Mouse (Mus musculus): ENCODE measurements around the gene Cyyr1. TPM values are rescaled to one million over a fixed set of nuclear protein-coding genes. Genes with fewer than 3 reads are reported as not detected.

The Cyyr1 gene
- polyA plus RNA-seq, 1 experiment from 2014 or later = 0.52 TPM

- H3K36me3 ChIP-seq (ENCODE audit: control insufficient read depth, insufficient read depth) = no peaks in the 10 kb centered on the region
- no peak overlapping the region for H3K4me2 ChIP-seq (ENCODE audit: low read depth, low read length)
- no peak overlapping the region for H3K9ac ChIP-seq (ENCODE audit: low read depth, low read length)
- H3K4me3 ChIP-seq (ENCODE audit: low read depth, low read length) = no peak overlapping the region
- H3K27ac ChIP-seq (ENCODE audit: low read length) = no peak overlapping the region
- WGBS (ENCODE audit: insufficient replicate concordance) = 60% methylated on average over 6 of the region's 6 CpGs
- H3K27me3 ChIP-seq (ENCODE audit: control insufficient read depth, insufficient read depth, low read depth, low read length) = no peaks in the 10 kb centered on the region
- no peaks in the 10 kb centered on the region for H3K4me1 ChIP-seq (ENCODE audit: control insufficient read depth, low read depth, low read length)
- H3K9me3 ChIP-seq (replicated peaks; ENCODE audit: control insufficient read depth, low read length) = no peaks in the 10 kb centered on the region
- no peak for ATAC-seq (ENCODE audit: low read depth)
These were observed 12.2 kb downstream of the Cyyr1 start for GRCm38 (mm10) chr16:85541023-85541422.

- Histone ChIP-seq H3K27ac (ENCODE audit: low read length) (no peak overlapping the region), H3K36me3 (ENCODE audit: control insufficient read depth, insufficient read depth) (no peaks in the 10 kb centered on the region), H3K4me1 (ENCODE audit: control insufficient read depth, low read depth, low read length) (no peaks in the 10 kb centered on the region), H3K4me2 (ENCODE audit: low read depth, low read length) (no peak overlapping the region), H3K9me3 (replicated peaks; ENCODE audit: control insufficient read depth, low read length) (no peaks in the 10 kb centered on the region), H3K27me3 (ENCODE audit: control insufficient read depth, insufficient read depth, low read depth, low read length) (no peaks in the 10 kb centered on the region), H3K9ac (ENCODE audit: low read depth, low read length) (no peak overlapping the region), H3K4me3 (ENCODE audit: low read depth, low read length) (no peak overlapping the region)
- no peak for ATAC-seq (ENCODE audit: low read depth)
- WGBS (ENCODE audit: insufficient replicate concordance) = 23% methylated on average over 5 of the region's 5 CpGs
These were observed 14.8 kb downstream of the Cyyr1 start for GRCm38 (mm10) chr16:85538367-85538766.

GRCm38 (mm10) chr16:85536075-85536474 lies 17.1 kb downstream of the Cyyr1 start:
- Histone ChIP-seq H3K9me3 (replicated peaks; ENCODE audit: control insufficient read depth, low read length) (no peaks in the 10 kb centered on the region), H3K27me3 (ENCODE audit: control insufficient read depth, insufficient read depth, low read depth, low read length) (no peaks in the 10 kb centered on the region), H3K9ac (ENCODE audit: low read depth, low read length) (no peak overlapping the region), H3K4me1 (ENCODE audit: control insufficient read depth, low read depth, low read length) (no peaks in the 10 kb centered on the region), H3K27ac (ENCODE audit: low read length) (no peak overlapping the region), H3K4me3 (ENCODE audit: low read depth, low read length) (no peak overlapping the region), H3K4me2 (ENCODE audit: low read depth, low read length) (no peak overlapping the region), H3K36me3 (ENCODE audit: control insufficient read depth, insufficient read depth) (no peaks in the 10 kb centered on the region)
- 76% methylated on average over 8 of the region's 8 CpGs for WGBS (ENCODE audit: insufficient replicate concordance)
- ATAC-seq (ENCODE audit: low read depth) = no peak

DNA sequence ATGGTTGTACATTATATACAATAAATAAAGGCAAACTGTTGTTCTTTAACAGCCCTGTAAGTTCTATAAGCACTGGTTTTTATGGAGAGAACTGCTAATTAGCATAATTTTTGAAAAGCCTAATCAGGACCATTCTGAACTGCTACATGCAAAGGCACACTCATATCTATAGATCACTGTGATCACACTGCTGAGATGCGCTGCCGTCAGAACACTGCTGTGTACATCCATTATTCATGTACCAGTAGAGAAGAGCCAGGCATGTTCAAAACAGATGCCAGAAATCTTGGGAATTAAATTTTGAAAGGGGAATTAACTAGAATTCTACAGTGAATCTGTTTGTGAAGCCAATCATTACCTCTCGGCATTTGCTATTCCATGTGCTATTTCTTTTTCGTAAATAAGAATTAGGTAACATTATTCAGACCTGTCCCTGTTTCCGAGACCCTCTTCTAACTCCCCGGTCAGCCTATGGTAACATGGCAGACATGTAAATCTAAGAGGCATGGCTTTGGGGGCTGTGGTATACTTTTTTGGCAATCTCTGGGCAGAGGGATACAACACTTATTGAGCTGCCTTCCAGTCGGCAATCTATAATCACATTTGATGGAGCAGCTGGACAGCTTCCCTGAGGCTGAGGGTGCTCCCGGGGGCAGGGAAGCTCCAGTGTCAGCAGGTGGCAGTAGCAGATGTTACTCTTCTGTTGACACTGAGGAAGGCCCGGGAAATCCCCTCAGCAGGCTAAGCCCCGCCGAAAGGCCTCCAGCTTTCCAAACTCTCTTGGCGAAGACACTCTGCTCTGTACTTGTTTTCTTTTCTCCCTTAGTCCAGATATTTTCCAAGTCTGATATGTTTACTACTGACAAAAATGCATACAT lies 25.2 kb downstream of the Cyyr1 start:
- Histone ChIP-seq H3K27ac (ENCODE audit: low read length) (no peak overlapping the region), H3K9me3 (replicated peaks; ENCODE audit: control insufficient read depth, low read length) (no peaks in the 10 kb centered on the region), H3K36me3 (ENCODE audit: control insufficient read depth, insufficient read depth) (no peaks in the 10 kb centered on the region), H3K9ac (ENCODE audit: low read depth, low read length) (no peak overlapping the region), H3K27me3 (ENCODE audit: control insufficient read depth, insufficient read depth, low read depth, low read length) (no peaks in the 10 kb centered on the region), H3K4me3 (ENCODE audit: low read depth, low read length) (no peak overlapping the region), H3K4me1 (ENCODE audit: control insufficient read depth, low read depth, low read length) (no peaks in the 10 kb centered on the region), H3K4me2 (ENCODE audit: low read depth, low read length) (no peak overlapping the region)
- ATAC-seq (ENCODE audit: low read depth) = no peak
- WGBS (ENCODE audit: insufficient replicate concordance) = 61% methylated on average over 12 of the region's 12 CpGs

- H3K4me3 ChIP-seq (ENCODE audit: low read depth, low read length) = no peak overlapping the region
- no peak for ATAC-seq (ENCODE audit: low read depth)
- WGBS (ENCODE audit: insufficient replicate concordance) = 64% methylated on average over 8 of the region's 8 CpGs
- no peaks in the 10 kb centered on the region for H3K36me3 ChIP-seq (ENCODE audit: control insufficient read depth, insufficient read depth)
- no peaks in the 10 kb centered on the region for H3K27me3 ChIP-seq (ENCODE audit: control insufficient read depth, insufficient read depth, low read depth, low read length)
- no peaks in the 10 kb centered on the region for H3K9me3 ChIP-seq (replicated peaks; ENCODE audit: control insufficient read depth, low read length)
- H3K27ac ChIP-seq (ENCODE audit: low read length) = no peak overlapping the region
- no peak overlapping the region for H3K9ac ChIP-seq (ENCODE audit: low read depth, low read length)
- no peaks in the 10 kb centered on the region for H3K4me1 ChIP-seq (ENCODE audit: control insufficient read depth, low read depth, low read length)
- no peak overlapping the region for H3K4me2 ChIP-seq (ENCODE audit: low read depth, low read length)
These were observed 28.6 kb downstream of the Cyyr1 start for GRCm38 (mm10) chr16:85524589-85524988.

DNA sequence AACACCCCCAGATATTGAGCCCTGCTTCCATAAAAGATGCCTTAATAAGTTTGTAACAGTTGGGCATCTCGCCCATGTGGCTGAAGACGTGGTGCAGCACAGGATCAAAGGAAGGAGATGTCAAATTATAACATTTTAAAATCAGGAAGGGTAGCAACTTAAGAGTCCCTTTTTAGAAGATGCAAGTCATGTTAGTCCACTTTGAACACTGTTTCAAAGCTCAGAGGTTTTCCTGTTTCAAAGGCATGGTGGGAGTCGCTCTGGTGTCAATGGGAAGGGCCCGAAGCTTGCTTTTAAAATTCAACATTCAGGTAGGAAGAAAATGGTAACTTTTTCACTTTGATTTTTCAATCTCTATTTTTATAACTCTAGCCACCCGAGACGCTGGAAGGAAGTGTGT lies 45.9 kb downstream of the Cyyr1 start:
- Histone ChIP-seq H3K9ac (ENCODE audit: low read depth, low read length) (no peak overlapping the region), H3K4me1 (ENCODE audit: control insufficient read depth, low read depth, low read length) (no peaks in the 10 kb centered on the region), H3K9me3 (replicated peaks; ENCODE audit: control insufficient read depth, low read length) (no peaks in the 10 kb centered on the region), H3K4me2 (ENCODE audit: low read depth, low read length) (no peak overlapping the region), H3K36me3 (ENCODE audit: control insufficient read depth, insufficient read depth) (no peaks in the 10 kb centered on the region), H3K27me3 (ENCODE audit: control insufficient read depth, insufficient read depth, low read depth, low read length) (no peaks in the 10 kb centered on the region), H3K4me3 (ENCODE audit: low read depth, low read length) (no peak overlapping the region), H3K27ac (ENCODE audit: low read length) (no peak overlapping the region)
- WGBS (ENCODE audit: insufficient replicate concordance) = 59% methylated on average over 6 of the region's 6 CpGs
- ATAC-seq (ENCODE audit: low read depth) = no peak

- Histone ChIP-seq H3K4me3 (ENCODE audit: low read depth, low read length) (no peak overlapping the region), H3K27ac (ENCODE audit: low read length) (no peak overlapping the region), H3K9ac (ENCODE audit: low read depth, low read length) (no peak overlapping the region), H3K4me2 (ENCODE audit: low read depth, low read length) (no peak overlapping the region), H3K27me3 (ENCODE audit: control insufficient read depth, insufficient read depth, low read depth, low read length) (no peaks in the 10 kb centered on the region), H3K4me1 (ENCODE audit: control insufficient read depth, low read depth, low read length) (no peaks in the 10 kb centered on the region), H3K36me3 (ENCODE audit: control insufficient read depth, insufficient read depth) (no peaks in the 10 kb centered on the region), H3K9me3 (replicated peaks; ENCODE audit: control insufficient read depth, low read length) (no peaks in the 10 kb centered on the region)
- ATAC-seq (ENCODE audit: low read depth) = no peak
- 39% methylated on average over 3 of the region's 3 CpGs for WGBS (ENCODE audit: insufficient replicate concordance)
These were observed 48.1 kb downstream of the Cyyr1 start for GRCm38 (mm10) chr16:85505108-85505507.

DNA sequence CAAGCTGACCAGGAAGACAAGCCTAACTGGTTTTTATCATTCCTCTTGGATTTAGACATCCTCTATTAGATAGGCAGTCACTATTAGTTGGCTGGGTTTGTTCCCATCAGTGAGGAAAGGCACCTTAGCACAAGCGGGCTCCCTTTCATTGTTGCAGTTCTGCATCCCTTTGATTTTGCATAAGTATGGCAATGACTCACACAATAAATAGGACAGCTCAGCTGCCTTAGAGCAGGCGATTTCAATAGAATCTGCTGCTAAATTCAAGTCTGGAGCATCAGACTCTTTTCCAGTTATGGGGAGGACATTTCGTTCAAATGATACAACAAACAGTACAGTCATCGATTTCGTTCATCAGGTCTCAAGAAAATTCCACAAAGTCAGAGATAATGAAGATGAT lies 49.8 kb downstream of the Cyyr1 start:
- Histone ChIP-seq H3K36me3 (ENCODE audit: control insufficient read depth, insufficient read depth) (no peaks in the 10 kb centered on the region), H3K4me1 (ENCODE audit: control insufficient read depth, low read depth, low read length) (no peaks in the 10 kb centered on the region), H3K9me3 (replicated peaks; ENCODE audit: control insufficient read depth, low read length) (no peaks in the 10 kb centered on the region), H3K4me2 (ENCODE audit: low read depth, low read length) (no peak overlapping the region), H3K9ac (ENCODE audit: low read depth, low read length) (no peak overlapping the region), H3K4me3 (ENCODE audit: low read depth, low read length) (no peak overlapping the region), H3K27ac (ENCODE audit: low read length) (no peak overlapping the region), H3K27me3 (ENCODE audit: control insufficient read depth, insufficient read depth, low read depth, low read length) (no peaks in the 10 kb centered on the region)
- ATAC-seq (ENCODE audit: low read depth) = no peak
- 65% methylated on average over 5 of the region's 5 CpGs for WGBS (ENCODE audit: insufficient replicate concordance)

DNA sequence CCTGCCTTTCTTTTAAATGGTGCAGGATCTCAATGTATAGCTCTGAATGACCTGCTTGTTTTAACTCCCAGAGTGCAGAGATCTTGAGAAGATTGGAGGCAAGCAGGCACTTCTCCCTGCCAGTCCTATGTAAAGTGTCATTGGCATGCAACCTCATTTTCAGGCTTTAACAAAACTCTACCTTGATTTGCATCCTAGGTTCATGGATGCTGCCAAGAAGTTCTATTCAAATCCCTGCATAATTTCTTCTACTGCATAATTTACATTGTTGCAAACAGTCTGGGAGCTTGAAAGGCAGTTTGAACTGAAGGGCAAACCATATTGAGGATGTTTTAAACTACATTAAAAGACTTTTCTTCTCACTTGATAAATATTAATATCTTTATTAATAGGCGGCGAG lies 57.4 kb downstream of the Cyyr1 start:
- Histone ChIP-seq H3K4me3 (ENCODE audit: low read depth, low read length) (no peak overlapping the region), H3K9me3 (replicated peaks; ENCODE audit: control insufficient read depth, low read length) (no peaks in the 10 kb centered on the region), H3K27ac (ENCODE audit: low read length) (no peak overlapping the region), H3K9ac (ENCODE audit: low read depth, low read length) (no peak overlapping the region), H3K27me3 (ENCODE audit: control insufficient read depth, insufficient read depth, low read depth, low read length) (no peaks in the 10 kb centered on the region), H3K4me2 (ENCODE audit: low read depth, low read length) (no peak overlapping the region), H3K36me3 (ENCODE audit: control insufficient read depth, insufficient read depth) (no peaks in the 10 kb centered on the region), H3K4me1 (ENCODE audit: control insufficient read depth, low read depth, low read length) (no peaks in the 10 kb centered on the region)
- ATAC-seq (ENCODE audit: low read depth) = no peak
- WGBS (ENCODE audit: insufficient replicate concordance) = 78% methylated on average over 2 of the region's 2 CpGs

Measured in liver, embryonic 16.5 days (tissue).